Mouse (Mus musculus) MEL (cell line): Measurements from ENCODE around the gene 4833420G17Rik. TPM values are rescaled to one million over a fixed set of nuclear protein-coding genes. Genes with fewer than 3 reads are reported as not detected.
"Not testable (repeated sequence)": the region's sequence is repeated elsewhere in the genome, so short reads cannot be mapped to it uniquely, and the experiment has no call there.

Source experiments
- DNase-seq: peaks from one replicate; pipeline ENCODE4 v3.0.0; 2011; ENCODE audit warnings: low read depth, low spot score
- H3K27ac ChIP-seq: 2 replicates; pipeline ENCODE4 v1.5.1; 2012; ENCODE audit warnings: low read depth, mild to moderate bottlenecking, control low read depth, low read length, moderate library complexity; ENCODE audit not compliant: control insufficient read depth
- H3K27me3 ChIP-seq, 2 experiments: fragments of 150-350 bp in 1 of 2; sonication (generic) in 1 of 2; 2 replicates each; pipeline ENCODE4 v1.6.1; 2012; ENCODE audit warnings: low read length in 2 of 2, mild to moderate bottlenecking in 2 of 2, improper control_type of control experiment in 1 of 2, moderate library complexity in 1 of 2; ENCODE audit not compliant: insufficient read depth in 2 of 2, control insufficient read depth in 1 of 2
- H3K36me3 ChIP-seq, 2 experiments: 2 replicates each; pipeline ENCODE4 v1.6.1; 2012 to 2014; ENCODE audit warnings: low read length in 2 of 2, improper control_type of control experiment in 1 of 2, inconsistent platforms in 1 of 2, mild to moderate bottlenecking in 1 of 2; ENCODE audit not compliant: insufficient read depth in 2 of 2, control insufficient read depth in 1 of 2
- H3K4me1 ChIP-seq, 2 experiments: fragments of 150-350 bp in 1 of 2; sonication (generic) in 1 of 2; 2 replicates each; pipeline ENCODE4 v1.6.1; 2012; ENCODE audit warnings: low read length in 2 of 2, improper control_type of control experiment in 1 of 2, mild to moderate bottlenecking in 1 of 2; ENCODE audit not compliant: insufficient read depth in 2 of 2, control insufficient read depth in 1 of 2
- H3K4me3 ChIP-seq, 2 experiments: fragments of 150-350 bp in 1 of 2; sonication (generic) in 1 of 2; 2 replicates each; pipeline ENCODE4 v1.5.1; 2012; ENCODE audit warnings: low read depth in 2 of 2, low read length in 2 of 2, mild to moderate bottlenecking in 2 of 2, moderate library complexity in 2 of 2, control low read depth in 1 of 2, improper control_type of control experiment in 1 of 2; ENCODE audit not compliant: control insufficient read depth in 1 of 2, insufficient read depth in 1 of 2
- H3K79me2 ChIP-seq: 2 replicates; pipeline ENCODE4 v1.6.1; 2012; ENCODE audit warnings: mild to moderate bottlenecking, low read length, moderate library complexity; ENCODE audit not compliant: control insufficient read depth, poor library complexity, insufficient read depth
- H3K9ac ChIP-seq: 2 replicates; pipeline ENCODE4 v1.6.1; 2012; ENCODE audit warnings: low read depth, mild to moderate bottlenecking, control low read depth, low read length, moderate library complexity; ENCODE audit not compliant: control insufficient read depth, poor library complexity, severe bottlenecking
- H3K9me3 ChIP-seq: fragments of 150-350 bp; sonication (generic); replicated peaks from 2 replicates; pipeline ENCODE4 v1.6.1; 2012; ENCODE audit warnings: mild to moderate bottlenecking, low read length, improper control_type of control experiment, moderate library complexity; ENCODE audit not compliant: insufficient read depth
- polyA plus RNA-seq, 2 experiments: library from polyadenylated mRNA; stranded (reverse) in 1 of 2; unstranded in 1 of 2; fragments of >175 nt in 1 of 2; fragments of >200 nt in 1 of 2; gene quantifications; 2 replicates each; pipeline versions ENCODE4 v1.2.1 to v1.2.4; 2012; ENCODE audit warnings: low replicate concordance in 2 of 2, low read depth in 1 of 2; ENCODE audit not compliant: insufficient read length in 2 of 2, insufficient read depth in 1 of 2, missing spikeins in 1 of 2
- total RNA-seq: library from RNA; depleted of rRNA; stranded (reverse); fragments of 300-350 nt; gene quantifications from 2 replicates; pipeline ENCODE4 v1.2.3, GENCODE M21; 2012; rRNA removed

4833420G17Rik gene
- total and polyA plus RNA-seq, 3 experiments, result 11.1 to 16.7 TPM; not detected in 1

- H3K4me3 ChIP-seq, H3K9ac ChIP-seq, DNase-seq, H3K9me3 ChIP-seq, H3K36me3 ChIP-seq, H3K4me1 ChIP-seq, H3K27ac ChIP-seq, H3K27me3 ChIP-seq, H3K79me2 ChIP-seq: not testable (repeated sequence)
Observed at GRCm38 (mm10) chr13:119494938-119495337, 32.4 kb downstream of the 4833420G17Rik start.

Other genes with a start within 250 kb of the 4833420G17Rik start
- 18.1 and 23.2 TPM in 2 replicates for gene Paip1, start 34.2 kb upstream of the 4833420G17Rik start, total RNA-seq
- gene Paip1, start 34.2 kb upstream of the 4833420G17Rik start, polyA plus RNA-seq, result 10 to 100 TPM; 37.1 to 90.1 TPM
- 2.9 and 3.9 TPM in 2 replicates for gene Tmem267, start 25.3 kb downstream of the 4833420G17Rik start, total RNA-seq
- gene Tmem267, start 25.3 kb downstream of the 4833420G17Rik start, polyA plus RNA-seq, result 1 to 10 TPM in 1 of 2 experiments, not detected in 1; 8.3 TPM
- gene 3110070M22Rik, start 25.6 kb downstream of the 4833420G17Rik start, total RNA-seq, result 0.23 TPM in 2 replicates
- under 1 TPM in 1 of 2 experiments, not detected in 1; 0.24 TPM for gene 3110070M22Rik, start 25.6 kb downstream of the 4833420G17Rik start, polyA plus RNA-seq
- not detected in 2 replicates for gene Ccl28, start 161.1 kb downstream of the 4833420G17Rik start, total RNA-seq
- gene Ccl28, start 161.1 kb downstream of the 4833420G17Rik start, polyA plus RNA-seq, result not detected
- 13.6 and 16.4 TPM in 2 replicates for gene Hmgcs1, start 227.6 kb downstream of the 4833420G17Rik start, total RNA-seq
- gene Hmgcs1, start 227.6 kb downstream of the 4833420G17Rik start, polyA plus RNA-seq, result 10 to 100 TPM in 1 of 2 experiments, not detected in 1; 19.3 TPM